Mouse (Mus musculus): ENCODE measurements around the gene Ide. TPM values are rescaled to one million over a fixed set of nuclear protein-coding genes. Genes with fewer than 3 reads are reported as not detected.
A peak's percentile ranks its signal among the peaks of the same experiment; 100 is the strongest.

Gene Ide
- polyA plus RNA-seq, 1 experiment from 2014 or later: 34.2 TPM

GRCm38 (mm10) chr19:37262389-37262788 is 75.3 kb downstream of the Ide start:
- Histone ChIP-seq H3K36me3 (no peaks in the 10 kb centered on the region), H3K9ac (replicated peaks) (no peak overlapping the region), H3K4me1 (replicated peaks) (peaks cover 8% of the 10 kb centered on the region), H3K27ac (no peak overlapping the region), H3K9me3 (no peaks in the 10 kb centered on the region; the same call in 1 of the 2 replicates), H3K4me2 (replicated peaks) (no peak overlapping the region), H3K27me3 (no peaks in the 10 kb centered on the region), H3K4me3 (replicated peaks) (no peak overlapping the region)
- ATAC-seq: no peak
- WGBS: 81% methylated on average over 4 of the region's 4 CpGs

DNA sequence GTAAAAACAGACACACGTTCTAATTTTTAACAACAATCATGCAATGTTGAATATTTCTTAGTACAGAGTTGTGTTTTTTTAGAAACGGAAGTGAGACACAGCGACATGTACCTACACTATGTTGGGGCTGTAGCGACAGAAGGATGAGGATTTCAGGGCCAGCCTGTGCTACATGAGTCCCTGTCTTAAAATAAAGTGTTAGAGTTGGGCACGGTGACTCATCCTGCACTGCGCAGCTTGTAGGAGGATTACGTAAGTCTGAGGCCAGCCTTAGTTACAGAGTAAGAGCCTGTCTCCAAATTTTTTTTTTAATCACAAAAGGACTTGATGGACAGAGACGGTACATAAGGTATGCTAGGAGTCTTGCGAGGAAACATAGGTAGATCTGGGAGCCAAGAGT is 82.3 kb downstream of the Ide start:
- no peak for ATAC-seq
- H3K4me2 ChIP-seq (replicated peaks): no peak overlapping the region
- no peak overlapping the region for H3K9ac ChIP-seq (replicated peaks)
- no peaks in the 10 kb centered on the region for H3K36me3 ChIP-seq
- no peak overlapping the region for H3K27ac ChIP-seq
- no peaks in the 10 kb centered on the region for H3K9me3 ChIP-seq
- no peak overlapping the region for H3K4me3 ChIP-seq (replicated peaks)
- H3K4me1 ChIP-seq (replicated peaks): no peaks in the 10 kb centered on the region
- no peaks in the 10 kb centered on the region for H3K27me3 ChIP-seq
- 91% methylated on average over 9 of the region's 9 CpGs for WGBS

DNA sequence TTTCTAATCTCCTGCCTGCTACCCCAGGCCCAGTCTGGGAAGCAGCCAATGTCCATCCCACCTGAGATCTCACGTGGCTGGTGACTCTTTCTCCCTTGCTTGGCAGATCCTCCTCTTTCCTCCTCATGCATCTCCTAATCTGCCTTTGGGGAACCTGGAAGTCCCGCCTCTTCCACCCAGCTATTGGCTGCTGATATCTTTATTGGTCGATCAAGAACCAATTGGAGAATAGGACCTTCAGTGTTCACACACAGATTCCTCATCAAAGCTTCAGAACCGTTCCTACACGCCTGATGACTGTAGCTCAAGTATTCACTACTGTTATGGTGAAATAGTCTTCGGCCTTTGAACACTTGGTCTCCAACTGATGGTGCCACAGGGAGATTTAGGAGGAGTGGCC is 85.5 kb downstream of the Ide start:
- ATAC-seq: no peak

GRCm38 (mm10) chr19:37248199-37248598 is 89.5 kb downstream of the Ide start:
- Histone ChIP-seq H3K4me3 (replicated peaks) (no peak overlapping the region), H3K4me1 (replicated peaks) (no peaks in the 10 kb centered on the region), H3K36me3 (no peaks in the 10 kb centered on the region), H3K27ac (no peak overlapping the region), H3K9me3 (no peaks in the 10 kb centered on the region), H3K9ac (replicated peaks) (no peak overlapping the region), H3K4me2 (replicated peaks) (no peak overlapping the region), H3K27me3 (no peaks in the 10 kb centered on the region)
- WGBS: 85% methylated on average over 3 of the region's 3 CpGs
- ATAC-seq: no peak

More for the DNA sequence above, 85.5 kb downstream of the Ide start:
- H3K4me2 ChIP-seq (replicated peaks): no peak overlapping the region
- H3K4me3 ChIP-seq (replicated peaks): no peak overlapping the region
- H3K9me3 ChIP-seq: no peaks in the 10 kb centered on the region
- no peaks in the 10 kb centered on the region for H3K4me1 ChIP-seq (replicated peaks)
- no peak overlapping the region for H3K9ac ChIP-seq (replicated peaks)
- H3K27ac ChIP-seq: no peak overlapping the region
- H3K36me3 ChIP-seq: no peaks in the 10 kb centered on the region
- WGBS: 66% methylated on average over 6 of the region's 6 CpGs
- H3K27me3 ChIP-seq: no peaks in the 10 kb centered on the region

- Histone ChIP-seq H3K27ac (no peak overlapping the region), H3K27me3 (no peaks in the 10 kb centered on the region), H3K36me3 (no peaks in the 10 kb centered on the region), H3K4me2 (replicated peaks) (no peak overlapping the region), H3K4me1 (replicated peaks) (no peaks in the 10 kb centered on the region), H3K9ac (replicated peaks) (no peak overlapping the region), H3K4me3 (replicated peaks) (no peak overlapping the region), H3K9me3 (no peaks in the 10 kb centered on the region)
- WGBS: 47% methylated on average over 3 of the region's 3 CpGs
- ATAC-seq: no peak
These were observed 90.8 kb downstream of the Ide start for GRCm38 (mm10) chr19:37246859-37247258.

- ATAC-seq: no peak
- Histone ChIP-seq H3K9me3 (no peaks in the 10 kb centered on the region), H3K4me1 (replicated peaks) (peaks cover 13% of the 10 kb centered on the region), H3K36me3 (no peaks in the 10 kb centered on the region), H3K4me3 (replicated peaks) (no peak overlapping the region), H3K9ac (replicated peaks) (no peak overlapping the region), H3K4me2 (replicated peaks) (no peak overlapping the region), H3K27me3 (no peaks in the 10 kb centered on the region), H3K27ac (no peak overlapping the region)
- 56% methylated on average over 2 of the region's 2 CpGs for WGBS
These were observed 94.9 kb downstream of the Ide start for GRCm38 (mm10) chr19:37242707-37243106.

DNA sequence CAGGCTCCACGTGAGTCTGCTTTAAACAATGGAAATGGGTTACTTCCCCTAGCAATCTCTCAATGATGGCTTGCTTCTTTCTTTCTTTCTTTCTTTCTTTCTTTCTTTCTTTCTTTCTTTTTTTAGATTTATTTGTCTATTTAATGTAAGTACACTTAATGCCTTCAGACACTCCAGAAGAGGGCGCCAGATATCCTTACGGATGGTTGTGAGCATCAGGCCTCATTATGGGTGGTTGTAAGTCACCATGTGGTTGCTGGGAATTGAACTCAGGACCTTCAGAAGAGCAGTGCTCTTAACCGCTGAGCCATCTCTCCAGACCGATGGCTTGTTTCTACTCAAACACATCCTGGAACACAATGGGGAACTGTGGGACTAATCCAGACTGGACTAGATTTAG is 96.5 kb downstream of the Ide start:
- peaks cover 14% of the 10 kb centered on the region for H3K4me1 ChIP-seq (replicated peaks)
- no peak for ATAC-seq
- no peaks in the 10 kb centered on the region; the same call in 1 of the 2 replicates for H3K27me3 ChIP-seq
- no peak overlapping the region for H3K4me3 ChIP-seq (replicated peaks)
- H3K9ac ChIP-seq (replicated peaks): no peak overlapping the region
- H3K36me3 ChIP-seq: no peaks in the 10 kb centered on the region
- H3K4me2 ChIP-seq (replicated peaks): no peak overlapping the region
- H3K27ac ChIP-seq: no peak overlapping the region
- no peaks in the 10 kb centered on the region for H3K9me3 ChIP-seq
- WGBS: 71% methylated on average over 5 of the region's 5 CpGs

- no peak overlapping the region for H3K9ac ChIP-seq (replicated peaks)
- H3K27ac ChIP-seq: no peak overlapping the region
- 35% methylated on average over 4 of the region's 4 CpGs for WGBS
- ATAC-seq: no peak
- no peak overlapping the region for H3K4me3 ChIP-seq (replicated peaks)
- H3K4me2 ChIP-seq (replicated peaks): no peak overlapping the region
- peaks cover 18% of the 10 kb centered on the region for H3K27me3 ChIP-seq
- H3K4me1 ChIP-seq (replicated peaks): peaks cover 20% of the 10 kb centered on the region
- H3K36me3 ChIP-seq: no peaks in the 10 kb centered on the region
- no peaks in the 10 kb centered on the region for H3K9me3 ChIP-seq
These were observed 98.6 kb downstream of the Ide start for GRCm38 (mm10) chr19:37239096-37239495.

DNA sequence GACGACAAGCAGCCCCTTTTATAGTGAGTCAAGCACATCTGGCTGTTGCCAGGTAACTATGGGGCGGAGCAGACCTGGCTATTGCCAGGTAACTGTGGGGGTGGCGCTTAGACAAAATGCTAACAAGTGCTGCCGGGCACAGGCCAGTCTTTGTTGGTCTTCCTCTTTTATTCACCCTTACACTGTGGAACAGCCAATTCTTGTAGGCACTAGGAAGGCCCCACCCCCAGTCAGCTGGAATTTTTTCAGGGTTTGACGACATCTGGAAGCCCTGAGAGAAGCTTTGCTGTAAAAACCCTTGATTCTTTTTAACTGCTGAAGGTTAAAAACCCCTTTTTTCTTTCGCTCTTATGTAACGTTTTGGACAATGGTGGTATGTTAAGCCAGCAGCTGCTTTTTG is 99.0 kb downstream of the Ide start:
- WGBS: 8% methylated on average over 7 of the region's 7 CpGs
- no peak overlapping the region for H3K27ac ChIP-seq

GRCm38 (mm10) chr19:37237712-37238437 is 99.8 kb downstream of the Ide start:
- Histone ChIP-seq H3K4me1 (replicated peaks) (peaks cover 25% of the 10 kb centered on the region), H3K9me3 (no peaks in the 10 kb centered on the region), H3K9ac (replicated peaks) (no peak overlapping the region), H3K4me3 (replicated peaks) (no peak overlapping the region), H3K4me2 (replicated peaks) (peak overlapping the region; percentile 34), H3K27ac (no peak overlapping the region), H3K36me3 (no peaks in the 10 kb centered on the region), H3K27me3 (peaks cover 27% of the 10 kb centered on the region)
- WGBS: 11% methylated on average over 15 of the region's 15 CpGs
- peak; percentile 34; the same call in 1 of the 2 replicates for ATAC-seq

More for the DNA sequence above, 99.0 kb downstream of the Ide start:
- Histone ChIP-seq H3K27me3 (peaks cover 23% of the 10 kb centered on the region), H3K4me1 (replicated peaks) (peaks cover 24% of the 10 kb centered on the region), H3K9ac (replicated peaks) (no peak overlapping the region), H3K36me3 (no peaks in the 10 kb centered on the region), H3K4me2 (replicated peaks) (peak overlapping the region; percentile 34; the same call in 1 of the 2 replicates), H3K4me3 (replicated peaks) (no peak overlapping the region), H3K9me3 (no peaks in the 10 kb centered on the region)
- 0 out of 2 replicates have a peak, but pooled peaks have one; percentile 3 for ATAC-seq

DNA sequence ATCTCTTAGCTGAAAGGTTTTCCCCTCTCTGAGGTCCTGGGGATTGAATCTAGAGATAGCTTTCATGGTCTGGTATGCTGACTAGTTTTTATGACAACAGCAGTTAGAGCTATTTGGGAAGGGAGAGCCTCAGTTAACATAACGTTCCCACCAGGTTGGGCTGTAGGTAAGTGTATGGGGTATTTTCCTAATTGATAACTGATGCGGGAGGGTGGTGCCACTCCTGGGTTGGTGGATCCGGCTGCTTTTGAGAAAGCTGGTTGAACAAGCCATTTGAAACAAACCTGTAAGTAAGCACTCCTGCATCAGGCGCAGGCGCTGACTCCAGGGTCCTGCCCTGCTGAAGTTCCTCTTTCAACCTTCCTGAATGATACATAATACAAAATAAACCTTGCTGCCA is 100.3 kb downstream of the Ide start:
- H3K4me2 ChIP-seq (replicated peaks): no peak overlapping the region
- no peaks in the 10 kb centered on the region for H3K36me3 ChIP-seq
- H3K9me3 ChIP-seq: no peaks in the 10 kb centered on the region
- 66% methylated on average over 5 of the region's 5 CpGs for WGBS
- peaks cover 30% of the 10 kb centered on the region for H3K27me3 ChIP-seq
- H3K9ac ChIP-seq (replicated peaks): no peak overlapping the region
- no peak overlapping the region for H3K4me3 ChIP-seq (replicated peaks)
- no peak for ATAC-seq
- no peak overlapping the region for H3K27ac ChIP-seq
- H3K4me1 ChIP-seq (replicated peaks): peaks cover 25% of the 10 kb centered on the region

- ATAC-seq: no peak
These were observed 101.8 kb downstream of the Ide start for GRCm38 (mm10) chr19:37235818-37236217.

More at GRCm38 (mm10) chr19:37235818-37236217, 101.8 kb downstream of the Ide start:
- no peak overlapping the region for H3K4me3 ChIP-seq (replicated peaks)
- H3K9me3 ChIP-seq: no peaks in the 10 kb centered on the region
- H3K36me3 ChIP-seq: no peaks in the 10 kb centered on the region
- no peak overlapping the region for H3K4me2 ChIP-seq (replicated peaks)
- peaks cover 30% of the 10 kb centered on the region for H3K27me3 ChIP-seq
- H3K27ac ChIP-seq: no peak overlapping the region
- H3K4me1 ChIP-seq (replicated peaks): peaks cover 25% of the 10 kb centered on the region
- H3K9ac ChIP-seq (replicated peaks): no peak overlapping the region
- 62% methylated on average over 8 of the region's 8 CpGs for WGBS

Measured in midbrain, embryonic 13.5 days (tissue).